Mouse (Mus musculus) gastrocnemius, postnatal 10 days (tissue): ENCODE measurements around the gene Vmn2r93. TPM values are rescaled to one million over a fixed set of nuclear protein-coding genes. Genes with fewer than 3 reads are reported as not detected.

Experiments
- DNase-seq: peaks from one replicate; pipeline ENCODE4 v3.0.0; 2021; ENCODE audit warnings: mixed read lengths
- long read RNA-seq, 2 experiments: library from polyadenylated mRNA; stranded (forward); transcript quantifications; one replicate each; pipeline ENCODE4 v2.0.0; 2021
- total RNA-seq, 2 experiments: library from RNA; stranded (reverse); gene quantifications; 2 replicates each; pipeline ENCODE4 v1.2.3; 2021

The Vmn2r93 gene
- not detected for total RNA-seq
- long read RNA-seq, experiment 1: 0 reads
- long read RNA-seq, experiment 2: 0 reads

GRCm38 (mm10) chr17:18297799-18298198 lies at the start of gene Vmn2r93:
Gene Vmn2r93, plus strand, starts transcription at chr17:18298099.
- no peak for DNase-seq

DNA sequence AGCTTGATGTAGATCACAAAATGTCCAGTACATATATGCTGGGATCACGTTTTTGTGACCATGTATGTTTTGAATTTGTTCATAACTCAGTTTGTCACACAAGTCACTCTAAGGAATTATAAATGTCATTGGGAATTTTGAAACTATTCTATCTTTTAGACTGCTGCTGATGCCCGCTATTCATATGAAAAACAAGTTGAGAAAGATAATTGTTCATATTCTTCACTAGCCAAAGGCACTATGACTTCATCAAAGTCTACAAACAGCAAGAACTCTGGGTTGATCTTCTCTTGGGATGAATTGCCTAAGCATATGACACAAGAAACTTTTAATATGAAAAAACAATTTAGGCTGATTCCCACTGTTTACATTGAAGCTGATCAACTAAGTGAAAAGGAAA lies 20.2 kb upstream of the Vmn2r93 start, which contains the start of gene Vmn2r94:
Gene Vmn2r94, minus strand, starts transcription at position 101 of the 400 bp plus-strand sequence.
- DNase-seq: no peak

- DNase-seq: no peak
These were observed 25.1 kb downstream of the Vmn2r93 start for GRCm38 (mm10) chr17:18323031-18323430.

GRCm38 (mm10) chr17:18360007-18360406 lies 62.1 kb downstream of the Vmn2r93 start:
- DNase-seq: no peak

DNA sequence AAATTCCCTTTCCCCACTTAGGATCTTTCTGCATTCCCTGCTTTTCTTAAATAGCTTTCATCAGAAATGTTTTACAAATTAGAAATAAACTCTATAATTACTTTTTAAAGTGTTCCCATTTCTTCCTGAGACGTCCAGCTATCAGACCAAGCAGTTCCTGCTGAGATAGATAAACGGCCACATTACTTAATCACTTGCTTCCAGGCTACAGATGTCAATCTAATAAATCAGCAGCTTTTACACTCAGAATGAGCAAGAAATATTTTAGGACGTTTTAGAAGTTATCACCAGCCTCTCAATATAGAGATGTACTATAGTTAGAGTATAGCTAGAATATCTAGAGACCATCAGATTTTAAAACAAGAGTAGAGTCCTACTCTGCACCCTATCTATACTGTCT lies 62.7 kb downstream of the Vmn2r93 start:
- no peak for DNase-seq

Other genes starting within 250 kb of the Vmn2r93 start
- gene Vmn2r124, start 248.7 kb upstream of the Vmn2r93 start, total RNA-seq: not detected
- gene Vmn2r91, start 213.1 kb upstream of the Vmn2r93 start, total RNA-seq: not detected
- not detected for gene Vmn2r92, start 146.2 kb upstream of the Vmn2r93 start, total RNA-seq
- gene Vmn2r94, start 20.3 kb upstream of the Vmn2r93 start, total RNA-seq: not detected
- gene Vmn2r95, start 126.0 kb downstream of the Vmn2r93 start, total RNA-seq: not detected